Mouse (Mus musculus): ENCODE measurements around the gene Nsg1.

DNA sequence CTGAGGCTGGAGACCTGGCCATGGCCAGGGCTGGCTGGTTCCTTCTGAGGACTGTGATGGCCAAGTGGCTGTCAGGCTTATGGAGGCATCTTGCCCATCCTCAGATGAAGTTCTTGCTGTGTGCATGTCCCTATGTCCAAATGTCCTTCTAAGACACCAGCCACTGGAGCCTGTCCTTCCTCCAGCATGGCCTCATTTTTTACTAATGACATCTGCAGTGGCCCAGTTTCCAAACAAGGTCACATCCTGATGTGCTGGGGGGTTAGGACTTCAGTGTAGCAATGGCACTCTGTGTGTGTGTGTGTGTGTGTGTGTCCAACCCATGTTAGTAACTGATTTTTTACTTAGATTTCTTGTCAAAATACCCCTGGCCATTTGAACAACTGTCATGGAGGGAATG is 36.2 kb upstream of the Nsg1 start:
- no peak for TF ChIP-seq POLR2A (IDR thresholded peaks at IDR 0.05; ENCODE audit: insufficient read depth, low read length)
- no peak for TF ChIP-seq CTCF (IDR thresholded peaks at IDR 0.05; ENCODE audit: low read depth, low read length)
